Mouse (Mus musculus): Measurements from ENCODE around the gene Anks4b. TPM values are rescaled to one million over a fixed set of nuclear protein-coding genes. Genes with fewer than 3 reads are reported as not detected.

Gene Anks4b
- polyA plus RNA-seq, 1 experiment from 2014 or later, result not detected

DNA sequence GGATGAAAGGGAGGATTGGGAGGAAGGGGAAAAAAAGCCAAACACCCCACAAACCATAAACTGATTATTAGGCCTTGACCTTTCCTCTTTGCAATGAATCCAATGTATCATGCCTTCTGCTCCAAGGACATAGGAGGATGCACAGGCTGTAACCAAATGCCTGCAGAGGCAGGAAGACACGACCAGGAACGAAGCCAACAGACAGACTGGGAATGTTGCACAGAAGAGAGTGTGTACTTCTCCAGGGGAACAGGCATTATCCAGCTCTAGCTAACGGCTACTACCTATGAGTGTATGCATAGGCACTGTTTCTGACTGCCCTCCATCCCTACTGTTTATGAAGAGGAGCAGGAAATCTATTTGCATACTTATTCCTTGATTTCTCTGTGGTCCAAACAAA, 18.5 kb downstream of the Anks4b start:
- Histone ChIP-seq H3K4me3 (no peak overlapping the region), H3K27me3 (no peaks in the 10 kb centered on the region), H3K9ac (no peak overlapping the region), H3K4me2 (no peak overlapping the region), H3K27ac (no peak overlapping the region), H3K9me3 (no peaks in the 10 kb centered on the region), H3K4me1 (replicated peaks) (peaks cover 10% of the 10 kb centered on the region), H3K36me3 (no peaks in the 10 kb centered on the region)
- ATAC-seq (ENCODE audit: low FRiP score), result no peak
- WGBS, result 71% methylated on average over 3 of the region's 3 CpGs

DNA sequence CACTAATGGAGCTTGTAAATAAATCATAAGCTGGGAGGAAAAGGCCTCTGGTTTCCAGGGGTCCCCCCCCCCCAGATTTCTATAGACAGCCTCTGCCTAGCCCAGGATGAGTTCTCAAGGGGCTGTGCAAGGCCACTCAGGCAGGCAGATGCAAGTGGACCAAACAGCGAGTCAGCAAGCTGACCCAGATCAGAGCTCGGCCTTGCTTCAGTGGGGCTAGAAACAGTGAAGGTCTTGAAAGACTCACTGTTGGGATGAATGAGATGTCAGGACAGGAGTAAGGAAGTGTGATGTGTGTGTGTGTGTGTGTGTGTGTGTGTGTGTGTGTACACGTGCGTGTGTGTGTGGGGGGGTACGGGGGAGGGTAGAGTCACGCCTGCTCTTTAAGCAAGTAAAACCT, 19.2 kb downstream of the Anks4b start:
- Histone ChIP-seq H3K4me1 (replicated peaks) (peaks cover 10% of the 10 kb centered on the region), H3K9ac (no peak overlapping the region), H3K27me3 (no peaks in the 10 kb centered on the region), H3K9me3 (no peaks in the 10 kb centered on the region), H3K36me3 (no peaks in the 10 kb centered on the region), H3K27ac (no peak overlapping the region), H3K4me3 (no peak overlapping the region), H3K4me2 (no peak overlapping the region)
- WGBS, result 79% methylated on average over 6 of the region's 6 CpGs
- ATAC-seq (ENCODE audit: low FRiP score), result no peak

DNA sequence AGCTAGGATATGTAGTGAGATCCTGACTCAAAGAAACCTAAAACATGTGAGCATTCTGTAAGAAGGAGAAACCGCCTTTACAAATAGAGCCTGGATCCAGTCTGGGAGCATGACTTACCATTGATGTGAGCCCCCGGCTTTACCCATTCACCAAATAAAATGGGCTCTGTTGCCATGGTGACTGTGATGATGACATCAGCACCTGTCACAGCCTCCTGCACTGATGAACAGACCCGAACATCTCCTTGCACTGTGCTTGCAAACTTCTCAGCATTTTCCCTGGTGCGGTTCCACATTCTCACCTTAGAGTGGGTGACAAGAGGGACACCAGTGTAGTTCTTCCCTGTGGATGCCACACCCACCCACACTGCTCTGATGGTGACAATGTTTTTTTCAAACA, 21.5 kb downstream of the Anks4b start:
- Histone ChIP-seq H3K4me2 (no peak overlapping the region), H3K27me3 (peaks cover 10% of the 10 kb centered on the region), H3K9ac (no peak overlapping the region), H3K36me3 (no peaks in the 10 kb centered on the region), H3K27ac (no peak overlapping the region), H3K9me3 (no peaks in the 10 kb centered on the region), H3K4me3 (no peak overlapping the region), H3K4me1 (replicated peaks) (peaks cover 4% of the 10 kb centered on the region)
- ATAC-seq (ENCODE audit: low FRiP score), result no peak
- WGBS, result 62% methylated on average over 4 of the region's 4 CpGs

DNA sequence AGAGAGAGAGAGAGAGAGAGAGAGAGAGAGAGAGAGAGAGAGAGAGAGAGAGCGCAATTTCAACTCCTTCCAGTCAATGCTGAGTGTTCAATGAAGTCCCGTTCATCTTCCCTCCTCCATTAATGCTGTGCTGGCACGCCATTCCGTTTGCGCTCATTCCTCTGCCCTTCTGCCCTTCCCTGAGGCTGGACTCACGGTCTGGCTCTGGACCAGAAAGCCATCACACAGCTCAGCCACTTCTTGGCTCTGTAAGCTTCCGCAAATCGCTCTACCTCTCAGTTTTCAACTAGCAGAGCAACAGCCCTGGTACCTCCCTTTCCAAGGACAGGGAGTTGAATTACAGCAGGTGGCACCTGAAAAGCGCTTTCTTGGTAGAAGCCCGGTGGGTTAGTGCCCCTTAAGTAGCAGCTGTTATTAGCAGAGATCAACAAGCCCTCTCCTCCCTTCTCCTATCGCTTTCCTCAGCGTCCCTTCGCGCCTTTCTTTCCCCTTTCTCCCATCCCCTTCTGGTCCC, 27.6 kb downstream of the Anks4b start:
- Histone ChIP-seq H3K4me2 (peak overlapping the region; percentile 58), H3K4me3 (peak overlapping the region; percentile 34), H3K27ac (no peak overlapping the region), H3K36me3 (no peaks in the 10 kb centered on the region), H3K9me3 (no peaks in the 10 kb centered on the region), H3K4me1 (replicated peaks) (peaks cover 20% of the 10 kb centered on the region), H3K27me3 (peaks cover 41% of the 10 kb centered on the region), H3K9ac (no peak overlapping the region; the same call in 1 of the 2 replicates)
- ATAC-seq (ENCODE audit: low FRiP score), result no peak
- WGBS, result 8% methylated on average over 14 of the region's 14 CpGs

DNA sequence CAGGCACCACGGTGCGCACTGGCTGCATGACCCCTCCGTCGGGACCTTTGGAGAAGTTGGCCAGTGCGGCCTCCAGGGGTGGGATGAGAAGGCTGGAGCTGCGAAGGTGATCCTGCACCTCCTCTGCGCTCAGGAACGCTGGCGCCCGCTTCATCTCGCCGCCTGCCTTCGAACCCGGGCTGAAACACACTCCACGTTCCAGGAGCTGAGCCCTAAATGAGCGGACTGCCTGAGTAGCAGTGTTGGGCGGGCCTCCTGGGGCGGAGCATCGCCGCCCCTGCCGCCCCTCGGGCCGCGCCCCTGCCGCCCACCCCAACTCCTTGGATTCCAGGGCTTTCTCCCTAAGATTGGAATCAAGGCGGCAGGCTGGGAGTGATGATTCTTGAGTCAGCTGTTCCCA, 28.1 kb downstream of the Anks4b start, which contains the start of gene Crym:
Gene Crym (minus strand): TSS at position 341 of the 400 bp plus-strand sequence.
- no peak within 1 kb of the TSS; the same call in 1 of the 2 replicates for H3K9ac ChIP-seq
- no peaks in the 10 kb centered on the region for H3K9me3 ChIP-seq
- peak within 1 kb of the TSS; percentile 58 for H3K4me2 ChIP-seq
- H3K4me3 ChIP-seq, result peak within 1 kb of the TSS; percentile 34
- H3K36me3 ChIP-seq, result no peaks in the 10 kb centered on the region
- H3K27ac ChIP-seq, result no peak within 1 kb of the TSS
- H3K27me3 ChIP-seq, result peaks cover 41% of the 10 kb centered on the region
- no peak for ATAC-seq (ENCODE audit: low FRiP score)
- WGBS, result 4% methylated on average over 26 of the region's 26 CpGs
- peaks cover 20% of the 10 kb centered on the region for H3K4me1 ChIP-seq (replicated peaks)

DNA sequence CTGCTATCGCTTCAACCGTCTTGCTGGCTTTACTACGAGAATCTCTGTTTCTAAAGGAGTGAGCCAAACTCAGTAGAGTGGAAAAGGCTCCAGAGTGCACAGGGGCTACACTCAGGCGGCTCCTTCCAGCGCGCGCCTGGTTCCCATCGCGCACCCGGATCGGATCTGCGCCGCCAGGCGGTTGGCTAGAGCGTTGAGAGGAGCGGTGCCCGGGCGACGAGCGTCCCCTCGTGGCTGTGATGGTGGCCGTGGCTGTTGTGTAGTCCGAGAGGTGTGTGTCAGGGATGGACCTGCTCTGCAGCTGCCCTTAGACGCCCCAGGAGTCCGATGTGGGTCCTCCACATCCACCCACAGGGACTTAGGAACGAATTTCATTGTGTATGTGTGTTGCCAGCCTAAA, 30.1 kb downstream of the Anks4b start, which contains the start of gene Abca14:
Gene Abca14 (plus strand): TSS at position 173 of the 400 bp plus-strand sequence.
- H3K4me3 ChIP-seq, result no peak within 1 kb of the TSS
- H3K9ac ChIP-seq, result no peak within 1 kb of the TSS
- H3K27me3 ChIP-seq, result peaks cover 41% of the 10 kb centered on the region
- H3K4me2 ChIP-seq, result peak within 1 kb of the TSS; percentile 26
- 5% methylated on average over 26 of the region's 26 CpGs for WGBS
- no peaks in the 10 kb centered on the region for H3K9me3 ChIP-seq
- ATAC-seq (ENCODE audit: low FRiP score), result peak; percentile 85
- no peak within 1 kb of the TSS for H3K27ac ChIP-seq
- no peaks in the 10 kb centered on the region for H3K36me3 ChIP-seq
- H3K4me1 ChIP-seq (replicated peaks), result peaks cover 20% of the 10 kb centered on the region

DNA sequence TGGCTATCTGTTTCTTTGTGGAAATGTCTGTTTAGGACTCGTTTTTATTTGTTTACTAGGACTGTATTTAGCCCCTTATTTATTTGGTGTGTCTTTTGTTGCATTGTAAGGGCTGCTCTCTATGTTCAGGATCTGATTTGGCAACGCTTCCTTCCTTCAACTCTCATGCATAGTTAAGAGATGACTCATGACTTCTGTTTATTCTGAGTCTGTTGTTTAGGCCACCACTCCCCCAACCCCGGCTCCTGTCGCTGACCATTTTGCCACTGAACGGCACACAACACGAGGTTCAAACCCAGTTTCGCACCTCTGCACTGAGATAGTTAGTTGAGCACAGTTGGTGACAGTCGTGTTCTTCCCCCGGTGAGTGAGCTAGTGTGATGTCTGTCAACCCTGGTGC, 32.3 kb downstream of the Anks4b start:
- H3K36me3 ChIP-seq, result no peaks in the 10 kb centered on the region
- no peak overlapping the region for H3K4me3 ChIP-seq
- ATAC-seq (ENCODE audit: low FRiP score), result no peak
- H3K9ac ChIP-seq, result no peak overlapping the region
- H3K4me1 ChIP-seq (replicated peaks), result peaks cover 16% of the 10 kb centered on the region
- WGBS, result 72% methylated on average over 9 of the region's 9 CpGs
- H3K27me3 ChIP-seq, result peaks cover 24% of the 10 kb centered on the region
- no peaks in the 10 kb centered on the region for H3K9me3 ChIP-seq
- H3K27ac ChIP-seq, result no peak overlapping the region
- H3K4me2 ChIP-seq, result no peak overlapping the region

DNA sequence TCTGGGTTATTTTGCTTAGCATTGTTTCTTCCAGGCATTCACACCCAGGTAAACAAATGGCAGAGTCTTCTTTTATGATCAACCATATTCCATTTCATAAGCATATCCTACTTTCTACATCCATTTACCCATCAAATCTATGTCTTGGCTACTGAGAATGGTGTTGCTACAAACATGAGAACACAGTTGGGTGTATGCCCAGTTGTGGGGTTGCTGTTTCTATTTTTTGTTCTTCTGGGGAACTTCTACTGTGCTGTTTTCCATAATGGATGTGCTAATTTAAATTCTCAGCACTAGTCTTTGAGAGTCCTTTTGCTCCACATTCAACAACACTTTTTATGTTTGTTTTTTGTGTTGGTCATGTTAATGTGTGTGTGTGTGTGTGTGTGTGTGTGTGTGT, 54.9 kb downstream of the Anks4b start:
- H3K9me3 ChIP-seq, result no peaks in the 10 kb centered on the region
- no peaks in the 10 kb centered on the region for H3K36me3 ChIP-seq

More for the DNA sequence above, 54.9 kb downstream of the Anks4b start:
- no peaks in the 10 kb centered on the region for H3K27me3 ChIP-seq
- no peak overlapping the region for H3K27ac ChIP-seq
- no peak overlapping the region for H3K9ac ChIP-seq
- H3K4me2 ChIP-seq, result no peak overlapping the region
- ATAC-seq (ENCODE audit: low FRiP score), result no peak
- no peak overlapping the region for H3K4me3 ChIP-seq
- H3K4me1 ChIP-seq (replicated peaks), result no peaks in the 10 kb centered on the region

Other genes with a start within 250 kb of the Anks4b start
- 0.10 TPM in 1 of 2 replicates, not detected in the other for gene Dnah3, start 78.6 kb upstream of the Anks4b start, polyA plus RNA-seq (2015; fragmentation: Nextera tagmentation; extraction: Ambion mirVana)
- gene Tmem159, start 71.5 kb upstream of the Anks4b start, polyA plus RNA-seq (2015; fragmentation: Nextera tagmentation; extraction: Ambion mirVana), result 12.3 and 12.9 TPM in 2 replicates
- gene Zp2, start 28.6 kb upstream of the Anks4b start, polyA plus RNA-seq (2015; fragmentation: Nextera tagmentation; extraction: Ambion mirVana), result not detected in 2 replicates
- gene Crym, start 28.3 kb downstream of the Anks4b start, polyA plus RNA-seq (2015; fragmentation: Nextera tagmentation; extraction: Ambion mirVana), result 14.6 and 17.8 TPM in 2 replicates
- not detected in 2 replicates for gene Abca14, start 30.1 kb downstream of the Anks4b start, polyA plus RNA-seq (2015; fragmentation: Nextera tagmentation; extraction: Ambion mirVana)
- not detected in 2 replicates for gene Abca15, start 154.8 kb downstream of the Anks4b start, polyA plus RNA-seq (2015; fragmentation: Nextera tagmentation; extraction: Ambion mirVana)
- gene Abca16, start 235.8 kb downstream of the Anks4b start, polyA plus RNA-seq (2015; fragmentation: Nextera tagmentation; extraction: Ambion mirVana), result not detected in 2 replicates